ENCODE assay signal across 8 mouse cellular contexts in the genomic region with DNA sequence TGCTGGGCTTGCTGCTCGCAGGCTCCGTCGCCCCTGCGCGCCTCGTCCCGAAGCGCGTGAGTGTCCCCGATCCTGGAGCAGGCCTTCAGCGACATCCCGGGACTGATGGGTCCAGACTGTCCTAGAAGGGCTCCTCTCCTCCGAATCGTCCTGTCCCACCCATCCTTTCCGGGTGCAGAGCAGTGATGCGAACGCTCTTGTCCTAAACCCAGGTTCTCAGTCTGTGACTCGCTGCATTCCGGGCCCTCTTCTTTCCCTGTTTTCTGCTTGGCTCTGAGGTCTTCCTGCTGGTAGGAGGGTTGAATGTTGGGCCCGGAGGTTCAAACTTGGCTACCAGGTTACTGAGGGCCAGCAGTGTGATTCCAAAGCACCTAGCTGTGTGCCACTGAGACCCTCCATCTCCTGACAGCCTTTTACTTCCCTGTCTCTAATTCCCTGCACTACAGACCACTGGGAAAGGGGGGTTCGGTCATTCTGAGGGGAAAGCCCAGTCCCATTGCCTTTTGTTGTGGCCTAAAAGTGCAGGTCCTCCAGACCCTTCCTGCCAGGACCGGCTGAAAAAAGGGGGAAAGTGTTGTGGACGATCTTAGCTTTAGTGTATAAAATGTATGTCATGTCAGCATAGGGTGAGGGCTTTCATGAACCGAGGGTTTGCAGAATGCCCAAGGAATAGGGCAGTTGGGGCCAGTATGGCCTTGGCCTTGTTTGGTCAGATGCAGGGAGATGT. TPM values are rescaled to one million over a fixed set of nuclear protein-coding genes. Genes with fewer than 3 reads are reported as not detected.
A peak's percentile ranks its signal among the peaks of the same experiment; 100 is the strongest.
DNase-seq lines count a peak whose midpoint lies in the region; ATAC-seq and TF ChIP-seq lines count a peak whose summit lies in the region.

No protein-coding gene starts in this region.

- peak overlapping the region; percentile 67 for H3K4me2 ChIP-seq in kidney, postnatal 0 days (ENCODE audit: low read length)
- peak overlapping the region; percentile 76 for H3K4me2 ChIP-seq in intestine, embryonic 14.5 days (ENCODE audit: low read length)
- peak overlapping the region; percentile 62 for H3K4me2 ChIP-seq in neural tube, embryonic 12.5 days (replicated peaks)

- peak; percentile 38 for DNase-seq in kidney, postnatal 0 days (ENCODE audit: low spot score)
- no peak for DNase-seq in kidney, adult 18-20 months
- DNase-seq in embryonic facial prominence, embryonic 10.5 days (ENCODE audit: low spot score) = no peak
- DNase-seq in intestine, embryonic 14.5 days (ENCODE audit: low spot score) = no peak
- no peak for DNase-seq in thymus, postnatal 25 days
- no peak for DNase-seq in cerebellum, adult 11 months
- no peak for DNase-seq in layer of hippocampus, adult 18-20 months (ENCODE audit: low spot score in 2 of 2)

- peak overlapping the region; percentile 43 for H3K4me3 ChIP-seq in kidney, postnatal 0 days (replicated peaks; ENCODE audit: low read depth, low read length)
- peak overlapping the region; percentile 69 for H3K4me3 ChIP-seq in embryonic facial prominence, embryonic 10.5 days
- peak overlapping the region; percentile 57 for H3K4me3 ChIP-seq in intestine, embryonic 14.5 days (ENCODE audit: low read depth, low read length)
- H3K4me3 ChIP-seq in neural tube, embryonic 12.5 days = peak overlapping the region; percentile 44

- no peaks in the 10 kb centered on the region for H3K27me3 ChIP-seq in kidney, postnatal 0 days (ENCODE audit: insufficient read depth, low read length)
- peaks cover 8% of the 10 kb centered on the region; the same call in 1 of the 2 replicates for H3K27me3 ChIP-seq in embryonic facial prominence, embryonic 10.5 days (replicated peaks; ENCODE audit: low read depth, poor library complexity, severe bottlenecking)
- H3K27me3 ChIP-seq in intestine, embryonic 14.5 days (replicated peaks; ENCODE audit: control insufficient read depth, insufficient read depth, low read length) = no peaks in the 10 kb centered on the region
- H3K27me3 ChIP-seq in neural tube, embryonic 12.5 days (replicated peaks) = no peaks in the 10 kb centered on the region

- H3K9me3 ChIP-seq in kidney, postnatal 0 days (replicated peaks; ENCODE audit: low read length) = no peaks in the 10 kb centered on the region
- H3K9me3 ChIP-seq in embryonic facial prominence, embryonic 10.5 days = no peaks in the 10 kb centered on the region
- no peaks in the 10 kb centered on the region for H3K9me3 ChIP-seq in intestine, embryonic 14.5 days (ENCODE audit: control insufficient read depth, low read length)
- H3K9me3 ChIP-seq in neural tube, embryonic 12.5 days = no peaks in the 10 kb centered on the region

- H3K9ac ChIP-seq in kidney, postnatal 0 days (ENCODE audit: low read depth, low read length) = peak overlapping the region; percentile 58; the same call in 1 of the 2 replicates
- peak overlapping the region; percentile 47 for H3K9ac ChIP-seq in intestine, embryonic 14.5 days (ENCODE audit: low read length)
- H3K9ac ChIP-seq in neural tube, embryonic 12.5 days = peak overlapping the region; percentile 59

- ATAC-seq in kidney, postnatal 0 days (replicated peaks; ENCODE audit: low FRiP score, low read depth) = no peak
- peak; percentile 0; the same call in 1 of the 2 replicates for ATAC-seq in intestine, embryonic 14.5 days (replicated peaks; ENCODE audit: low FRiP score, low TSS enrichment, low read depth)
- ATAC-seq in neural tube, embryonic 12.5 days (ENCODE audit: low FRiP score, low read depth) = no peak; the same call in none of the 2 replicates

- no peak for TF ChIP-seq CTCF in kidney, postnatal 0 days (IDR thresholded peaks at IDR 0.05; ENCODE audit: low read depth)

- 10% methylated on average over 24 of the region's 24 CpGs for WGBS in kidney, postnatal 0 days
- WGBS in embryonic facial prominence, embryonic 10.5 days = 15% methylated on average over 24 of the region's 24 CpGs
- WGBS in intestine, embryonic 14.5 days = 15% methylated on average over 24 of the region's 24 CpGs
- WGBS in neural tube, embryonic 12.5 days = 15% methylated on average over 24 of the region's 24 CpGs

- H3K4me1 ChIP-seq in kidney, postnatal 0 days (replicated peaks; ENCODE audit: insufficient read depth, low read length) = peaks cover 10% of the 10 kb centered on the region; the same call in 1 of the 2 replicates
- H3K4me1 ChIP-seq in embryonic facial prominence, embryonic 10.5 days = peaks cover 15% of the 10 kb centered on the region
- H3K4me1 ChIP-seq in intestine, embryonic 14.5 days (replicated peaks; ENCODE audit: control insufficient read depth, insufficient read depth, low read length) = no peaks in the 10 kb centered on the region; the same call in 1 of the 2 replicates
- H3K4me1 ChIP-seq in neural tube, embryonic 12.5 days = no peaks in the 10 kb centered on the region; the same call in 1 of the 2 replicates

- H3K27ac ChIP-seq in kidney, postnatal 0 days = 0 out of 2 replicates have a peak overlapping the region, but pooled peaks have one; percentile 43
- H3K27ac ChIP-seq in embryonic facial prominence, embryonic 10.5 days (replicated peaks) = peak overlapping the region; percentile 79
- H3K27ac ChIP-seq in intestine, embryonic 14.5 days (ENCODE audit: low read depth) = peak overlapping the region; percentile 44; the same call in 1 of the 2 replicates
- H3K27ac ChIP-seq in neural tube, embryonic 12.5 days = no peak overlapping the region

- H3K36me3 ChIP-seq in kidney, postnatal 0 days (ENCODE audit: insufficient read depth, low read length) = no peaks in the 10 kb centered on the region
- no peaks in the 10 kb centered on the region for H3K36me3 ChIP-seq in embryonic facial prominence, embryonic 10.5 days (replicated peaks)
- no peaks in the 10 kb centered on the region for H3K36me3 ChIP-seq in intestine, embryonic 14.5 days (ENCODE audit: control insufficient read depth, insufficient read depth, low read length)
- no peaks in the 10 kb centered on the region for H3K36me3 ChIP-seq in neural tube, embryonic 12.5 days

RNA-seq across cellular contexts. Expression of gene Gm2a, which starts 0.4 kb away (rescaled TPM):
- polyA plus RNA-seq in kidney, postnatal 0 days (2015; fragmentation: Nextera tagmentation; extraction: Ambion mirVana) = 57.6 and 59.8 TPM in 2 replicates
- 7.2 and 7.3 TPM in 2 replicates for polyA plus RNA-seq in embryonic facial prominence, embryonic 10.5 days (2016; fragmentation: Nextera tagmentation; extraction: Ambion mirVana)
- 23.1 and 24.9 TPM in 2 replicates for polyA plus RNA-seq in intestine, embryonic 14.5 days (2014; fragmentation: Nextera tagmentation; extraction: Ambion mirVana)
- polyA plus RNA-seq in neural tube, embryonic 12.5 days (2016; fragmentation: Nextera tagmentation; extraction: Ambion mirVana) = 14.0 and 15.2 TPM in 2 replicates
- total RNA-seq in layer of hippocampus, adult 18-20 months (2021) = 10 to 100 TPM; 30.7 to 32.3 TPM

RNA-seq across cellular contexts. Expression of gene Ccdc69, which starts 20.4 kb away (rescaled TPM):
- 2.4 and 2.5 TPM in 2 replicates for polyA plus RNA-seq in kidney, postnatal 0 days (2015; fragmentation: Nextera tagmentation; extraction: Ambion mirVana)
- polyA plus RNA-seq in embryonic facial prominence, embryonic 10.5 days (2016; fragmentation: Nextera tagmentation; extraction: Ambion mirVana) = 0.47 and 0.49 TPM in 2 replicates
- 3.0 and 3.1 TPM in 2 replicates for polyA plus RNA-seq in intestine, embryonic 14.5 days (2014; fragmentation: Nextera tagmentation; extraction: Ambion mirVana)
- 0.28 and 0.41 TPM in 2 replicates for polyA plus RNA-seq in neural tube, embryonic 12.5 days (2016; fragmentation: Nextera tagmentation; extraction: Ambion mirVana)
- under 1 TPM in 1 of 2 experiments, not detected in 1; 0.54 TPM for total RNA-seq in layer of hippocampus, adult 18-20 months (2021)

RNA-seq across cellular contexts. Expression of gene Slc36a3, which starts 53.2 kb away (rescaled TPM):
- not detected in 2 replicates for polyA plus RNA-seq in kidney, postnatal 0 days (2015; fragmentation: Nextera tagmentation; extraction: Ambion mirVana)
- not detected in 2 replicates for polyA plus RNA-seq in embryonic facial prominence, embryonic 10.5 days (2016; fragmentation: Nextera tagmentation; extraction: Ambion mirVana)
- polyA plus RNA-seq in intestine, embryonic 14.5 days (2014; fragmentation: Nextera tagmentation; extraction: Ambion mirVana) = not detected in 2 replicates
- polyA plus RNA-seq in neural tube, embryonic 12.5 days (2016; fragmentation: Nextera tagmentation; extraction: Ambion mirVana) = not detected in 2 replicates
- not detected for total RNA-seq in layer of hippocampus, adult 18-20 months (2021)
